Mouse (Mus musculus) lung, postnatal 0 days (tissue): Measurements from ENCODE around the gene Ccnh.

ENCODE experiments used
- CTCF ChIP-seq: IDR thresholded peaks from 2 replicates; pipeline ENCODE4 v1.5.1; 2016; ENCODE audit warnings: antibody characterized with exemption, mild to moderate bottlenecking
- EP300 ChIP-seq: IDR thresholded peaks from 2 replicates; pipeline ENCODE4 v1.6.1; 2016; ENCODE audit warnings: antibody characterized with exemption, mild to moderate bottlenecking, control low read depth

GRCm38 (mm10) chr13:85164512-85165124, 24.6 kb upstream of the Ccnh start:
- no peak for TF ChIP-seq CTCF
- no peak for TF ChIP-seq EP300
